Mouse (Mus musculus): ENCODE measurements around the gene Abca17.

GRCm38 (mm10) chr17:24285680-24286079 lies 65.2 kb downstream of the Abca17 start:
- TF ChIP-seq CTCF (IDR thresholded peaks at IDR 0.05; ENCODE audit: insufficient read depth, low read depth, low read length) (no peak), POLR2A (IDR thresholded peaks at IDR 0.05; ENCODE audit: insufficient read depth, low read depth, low read length) (no peak)
